Mouse (Mus musculus) heart, adult 18-20 months (tissue): ENCODE results near the gene Resp18. TPM values are rescaled to one million over a fixed set of nuclear protein-coding genes. Genes with fewer than 3 reads are reported as not detected.
"Not testable (repeated sequence)": the region's sequence is repeated elsewhere in the genome, so short reads cannot be mapped to it uniquely, and the experiment has no call there.

Source experiments
- DNase-seq, 2 experiments: peaks; one replicate each; pipeline ENCODE4 v3.0.0; 2021 to 2022; ENCODE audit warnings: mixed read lengths in 1 of 2
- total RNA-seq, 2 experiments: library from RNA; stranded (reverse); gene quantifications; 2 replicates each; pipeline ENCODE4 v1.2.3; 2021

Gene Resp18
- total RNA-seq, 2 experiments from 2014 or later = not detected

- peak; percentile 94 to 95 for DNase-seq
These were observed 41.8 kb downstream of the Resp18 start, which contains the start of gene Dnajb2 for GRCm38 (mm10) chr1:75236117-75237050. Dnajb2 (plus strand) TSS chr1:75236406.

DNA sequence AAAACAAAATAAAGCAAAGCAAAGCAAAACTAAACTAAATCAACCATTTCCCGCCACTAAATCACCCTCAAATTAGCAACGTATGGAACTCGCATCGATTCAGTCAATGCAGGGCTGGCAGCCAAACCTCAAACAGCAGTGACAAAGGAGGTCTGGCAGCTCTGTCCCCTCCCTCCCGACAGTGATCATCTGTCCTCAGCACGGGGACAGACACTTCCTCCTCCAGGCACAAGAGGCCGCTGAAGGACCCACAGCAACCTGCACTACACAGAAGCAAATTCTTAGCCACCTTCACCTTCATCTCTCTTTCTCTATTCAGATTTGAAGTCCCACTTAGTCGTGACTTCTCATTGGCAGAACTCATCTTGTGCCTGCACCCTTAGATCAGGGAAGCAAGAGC is 43.6 kb downstream of the Resp18 start:
- peak; percentile 80 to 81 for DNase-seq

DNA sequence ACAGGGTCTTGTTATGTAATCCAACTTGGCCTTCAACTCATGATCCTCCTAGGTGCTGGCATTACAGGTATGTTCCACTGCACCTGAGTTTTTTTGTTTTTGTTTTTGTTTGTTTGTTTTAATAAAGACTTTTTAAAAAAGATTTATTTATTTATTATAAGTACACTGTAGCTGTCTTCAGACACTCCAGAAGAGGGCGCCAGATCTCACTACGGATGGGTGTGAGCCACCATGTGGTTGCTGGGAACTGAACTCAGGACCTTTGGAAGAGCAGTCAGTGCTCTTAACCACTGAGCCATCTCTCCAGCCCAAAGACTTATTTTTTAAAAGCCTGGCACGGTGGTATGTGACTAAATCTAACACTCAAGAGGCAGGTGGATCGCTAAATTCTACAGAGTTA is 45.7 kb downstream of the Resp18 start:
- not testable (repeated sequence) for DNase-seq

DNA sequence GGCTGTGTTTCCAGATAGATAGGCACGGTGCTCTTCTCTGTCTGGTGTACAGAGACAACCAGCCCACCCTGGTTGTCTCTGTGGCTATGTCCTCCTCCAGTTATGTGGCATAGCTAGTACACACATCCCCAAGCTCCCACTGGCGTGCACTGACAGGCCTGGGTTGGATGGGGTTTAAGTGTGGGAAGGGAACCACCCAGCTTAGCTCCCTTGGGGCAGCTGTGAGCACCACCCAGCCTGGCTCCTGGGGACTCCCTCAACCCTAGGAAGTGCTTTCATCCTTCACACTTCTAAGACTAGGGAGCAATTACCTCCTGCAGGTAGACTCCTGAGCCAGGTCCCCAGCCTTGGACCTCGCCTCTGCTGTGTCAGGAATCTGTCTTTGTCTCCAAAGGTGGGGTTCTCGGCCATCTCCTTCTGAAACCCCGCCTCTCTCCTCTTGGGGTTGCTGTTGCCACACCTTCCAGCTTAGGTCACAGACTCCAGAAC is 46.5 kb downstream of the Resp18 start, which contains the start of gene A630095N17Rik:
Gene A630095N17Rik (minus strand): TSS at position 439 of the 489 bp plus-strand sequence.
- DNase-seq = no peak

GRCm38 (mm10) chr1:75231224-75231623 is 47.0 kb downstream of the Resp18 start:
- no peak for DNase-seq

- DNase-seq = no peak
These were observed 47.8 kb downstream of the Resp18 start for GRCm38 (mm10) chr1:75230335-75230994.

DNA sequence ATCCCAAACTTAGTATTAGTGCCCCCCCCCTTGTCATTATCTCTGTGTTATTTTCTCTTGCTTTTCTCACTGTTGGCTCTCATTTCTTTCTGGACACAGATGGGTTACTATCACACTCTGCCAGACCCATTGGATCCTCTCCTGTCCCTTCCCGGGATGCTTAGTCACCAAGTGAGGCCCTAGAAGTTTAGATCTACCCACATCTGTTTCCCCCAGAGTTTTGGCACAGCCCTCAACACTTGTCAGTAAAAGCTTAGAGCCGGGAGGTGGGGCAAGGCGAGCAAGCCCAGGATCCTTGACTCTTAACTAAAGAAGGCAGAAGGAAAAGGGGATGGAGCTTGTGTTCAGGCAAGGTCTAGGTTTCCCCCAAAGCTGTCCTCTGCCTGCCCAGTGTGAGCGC is 49.1 kb downstream of the Resp18 start:
- DNase-seq = no peak

- DNase-seq = no peak
These were observed 50.6 kb downstream of the Resp18 start for GRCm38 (mm10) chr1:75227653-75228052.

DNA sequence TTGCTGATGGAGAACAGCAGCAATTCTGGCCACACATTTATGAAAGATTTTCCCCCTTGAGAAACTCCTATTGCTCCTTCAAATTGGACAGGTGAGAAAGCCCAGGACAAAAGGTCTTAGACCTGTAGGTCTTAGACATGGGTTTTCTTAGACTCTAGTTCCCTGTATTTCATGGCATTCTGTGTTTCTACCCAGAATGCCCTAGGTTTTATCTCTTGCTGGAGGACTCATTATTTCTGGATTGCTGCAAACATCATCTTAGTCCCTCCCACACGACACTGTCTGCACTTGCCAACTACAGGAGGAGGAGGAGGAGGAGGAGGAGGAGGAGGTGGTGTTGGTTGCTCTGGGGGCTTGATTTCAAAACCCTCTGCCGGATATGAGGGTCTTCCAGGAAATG is 52.1 kb downstream of the Resp18 start:
- no peak for DNase-seq

DNA sequence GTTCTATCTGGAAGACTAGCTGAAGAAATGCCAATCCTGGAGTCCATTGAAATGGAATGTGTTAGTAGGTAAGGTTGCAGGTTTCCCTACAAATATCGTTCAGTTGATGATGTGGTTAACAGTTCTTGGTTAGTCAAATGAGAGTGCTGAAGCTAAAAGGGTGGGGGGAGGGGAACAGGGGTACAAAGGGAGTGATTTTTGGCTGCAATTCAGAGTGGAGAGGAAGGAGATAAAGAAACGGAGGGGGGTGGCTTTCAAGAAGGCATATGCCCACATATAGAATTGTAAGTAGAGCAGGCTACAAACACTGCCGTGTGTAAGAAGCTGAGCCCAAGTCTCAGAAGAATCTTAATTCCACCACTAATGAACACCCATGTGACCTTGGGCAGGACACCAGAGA is 52.7 kb downstream of the Resp18 start:
- DNase-seq = no peak

DNA sequence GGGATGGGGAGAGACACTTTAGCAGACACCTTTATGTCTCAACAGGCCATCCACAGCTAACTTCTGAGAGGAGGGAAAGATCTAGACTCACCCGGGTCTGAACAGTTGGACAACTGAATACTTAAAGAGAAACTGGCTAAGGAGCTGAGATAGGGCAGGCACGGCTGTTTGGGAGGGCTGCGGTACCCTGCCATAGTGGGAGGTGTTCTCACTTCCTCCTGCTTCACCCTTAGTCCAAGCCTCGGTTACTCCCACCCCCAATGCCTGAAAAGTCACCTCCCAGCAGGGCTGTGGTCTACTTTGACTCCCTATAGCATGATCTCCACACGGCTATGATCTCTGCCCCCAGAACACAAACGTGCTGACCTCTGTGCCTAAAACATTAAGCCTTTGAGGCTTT is 54.7 kb downstream of the Resp18 start:
- no peak for DNase-seq

- no peak for DNase-seq
These were observed 55.3 kb downstream of the Resp18 start for GRCm38 (mm10) chr1:75222926-75223325.

Other genes starting within 250 kb of the Resp18 start
- gene Nhej1, start 153.2 kb downstream of the Resp18 start, total RNA-seq = 1 to 10 TPM; 3.8 to 4.6 TPM
- gene Slc23a3, start 144.5 kb downstream of the Resp18 start, total RNA-seq = under 1 TPM; 0.32 to 0.49 TPM
- gene Cnppd1, start 135.7 kb downstream of the Resp18 start, total RNA-seq = 10 to 100 TPM; 22.5 to 27.4 TPM
- gene Retreg2, start 135.6 kb downstream of the Resp18 start, total RNA-seq = 10 to 100 TPM; 20.3 to 23.0 TPM
- gene Zfand2b, start 109.8 kb downstream of the Resp18 start, total RNA-seq = 10 to 100 TPM; 12.1 to 14.1 TPM
- 10 to 100 TPM; 28.5 to 29.4 TPM for gene Abcb6, start 98.0 kb downstream of the Resp18 start, total RNA-seq
- 10 to 100 TPM in 1 of 2 experiments, 1 to 10 TPM in 1; 7.8 to 10.8 TPM for gene Ankzf1, start 86.3 kb downstream of the Resp18 start, total RNA-seq
- gene Atg9a, start 86.2 kb downstream of the Resp18 start, total RNA-seq = 10 to 100 TPM; 58.8 to 68.8 TPM
- 1 to 10 TPM; 2.0 to 2.5 TPM for gene Glb1l, start 67.6 kb downstream of the Resp18 start, total RNA-seq
- 10 to 100 TPM; 35.8 to 36.5 TPM for gene Stk16, start 67.6 kb downstream of the Resp18 start, total RNA-seq
- gene Tuba4a, start 58.5 kb downstream of the Resp18 start, total RNA-seq = 1,000 to 10,000 TPM in 1 of 2 experiments, 100 to 1,000 TPM in 1; 973 to 1,125 TPM
- gene A630095N17Rik, start 46.3 kb downstream of the Resp18 start, total RNA-seq = not detected
- 100 to 1,000 TPM; 123 to 127 TPM for gene Dnajb2, start 42.0 kb downstream of the Resp18 start, total RNA-seq
- 1 to 10 TPM; 1.2 to 2.0 TPM for gene Ptprn, start 13.9 kb downstream of the Resp18 start, total RNA-seq
- gene Dnpep, start 39.6 kb upstream of the Resp18 start, total RNA-seq = 10 to 100 TPM; 80.9 to 88.3 TPM
- 1,000 to 10,000 TPM; 1,347 to 1,386 TPM for gene Des, start 81.9 kb upstream of the Resp18 start, total RNA-seq
- 100 to 1,000 TPM; 115 TPM for gene Speg, start 96.9 kb upstream of the Resp18 start, total RNA-seq
- gene Gmppa, start 157.5 kb upstream of the Resp18 start, total RNA-seq = 10 to 100 TPM; 34.5 to 38.2 TPM
- gene Asic4, start 172.0 kb upstream of the Resp18 start, total RNA-seq = not detected
- 10 to 100 TPM; 22.0 to 22.4 TPM for gene Chpf, start 200.9 kb upstream of the Resp18 start, total RNA-seq
- gene Tmem198, start 201.1 kb upstream of the Resp18 start, total RNA-seq = under 1 TPM; 0.30 to 0.46 TPM
- gene Obsl1, start 228.0 kb upstream of the Resp18 start, total RNA-seq = 100 to 1,000 TPM; 107 to 108 TPM
- gene Inha, start 228.7 kb upstream of the Resp18 start, total RNA-seq = 1 to 10 TPM; 3.0 to 3.1 TPM
- 10 to 100 TPM in 1 of 2 experiments, 1 to 10 TPM in 1; 6.6 to 10.9 TPM for gene Stk11ip, start 243.1 kb upstream of the Resp18 start, total RNA-seq